In the genomic region with DNA sequence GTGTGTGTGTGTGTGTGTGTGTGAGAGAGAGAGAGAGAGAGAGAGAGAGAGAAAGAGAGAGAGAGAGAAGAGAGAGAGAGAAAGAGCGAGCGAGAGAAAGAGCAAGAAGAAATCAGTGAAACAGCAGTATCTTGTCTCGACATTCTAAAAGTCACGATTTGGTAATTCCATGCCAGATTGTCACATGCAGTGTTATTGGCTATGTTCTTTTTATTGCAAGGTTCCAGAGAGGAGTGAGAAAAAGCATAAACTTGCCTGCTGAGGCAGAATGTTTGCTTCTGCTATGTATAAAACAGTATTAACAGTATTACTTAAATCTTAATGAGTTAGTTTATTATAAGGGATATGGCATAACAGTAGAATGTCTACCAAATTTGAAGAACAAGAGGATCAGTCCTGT, we compare ENCODE assay signal across 8 mouse cellular contexts. TPM values are rescaled to one million over a fixed set of nuclear protein-coding genes. Genes with fewer than 3 reads are reported as not detected.
DNase-seq lines count a peak whose midpoint lies in the region; ATAC-seq and TF ChIP-seq lines count a peak whose summit lies in the region.

No protein-coding gene starts in this region.

- no peaks in the 10 kb centered on the region for H3K27me3 ChIP-seq in embryonic facial prominence, embryonic 12.5 days
- H3K27me3 ChIP-seq in intestine, postnatal 0 days (replicated peaks; ENCODE audit: control insufficient read depth, insufficient read depth, low read length): no peaks in the 10 kb centered on the region
- H3K27me3 ChIP-seq in neural tube, embryonic 15.5 days (replicated peaks): no peaks in the 10 kb centered on the region

- peak overlapping the region; percentile 10 for H3K4me3 ChIP-seq in lung, adult 2 months (replicated peaks; ENCODE audit: extremely low read depth, low read depth, low read length)
- H3K4me3 ChIP-seq in embryonic facial prominence, embryonic 12.5 days: peak overlapping the region; percentile 47
- peak overlapping the region; percentile 48 for H3K4me3 ChIP-seq in intestine, postnatal 0 days (ENCODE audit: low read depth, low read length)
- H3K4me3 ChIP-seq in neural tube, embryonic 15.5 days (replicated peaks): peak overlapping the region; percentile 47

- H3K9ac ChIP-seq in embryonic facial prominence, embryonic 12.5 days: peak overlapping the region; percentile 66
- peak overlapping the region; percentile 60 for H3K9ac ChIP-seq in intestine, postnatal 0 days (ENCODE audit: low read depth, low read length)
- 0 out of 2 replicates have a peak overlapping the region, but pooled peaks have one; percentile 62 for H3K9ac ChIP-seq in neural tube, embryonic 15.5 days (replicated peaks)

- no peak for TF ChIP-seq CTCF in lung, adult 2 months (IDR thresholded peaks at IDR 0.05; ENCODE audit: insufficient read depth, low read length)
- no peak for TF ChIP-seq CTCF in intestine, postnatal 0 days (IDR thresholded peaks at IDR 0.05; ENCODE audit: low read depth)

- ATAC-seq in embryonic facial prominence, embryonic 12.5 days (ENCODE audit: insufficient number of reproducible peaks, insufficient read depth, low FRiP score, low TSS enrichment): no peak
- no peak for ATAC-seq in intestine, postnatal 0 days
- ATAC-seq in neural tube, embryonic 15.5 days (ENCODE audit: low FRiP score): no peak
- ATAC-seq in monocyte, adult 5-6 weeks (replicated peaks; ENCODE audit: insufficient number of reproducible peaks, low FRiP score, low TSS enrichment, poor library complexity, severe bottlenecking): no peak

- no peak for DNase-seq in lung, adult 2 months
- DNase-seq in lung, postnatal 10 days: no peak
- no peak for DNase-seq in T-cell, adult 2 months (ENCODE audit: low spot score)
- DNase-seq in kidney, postnatal 4 days: no peak

- peak overlapping the region; percentile 65 for H3K4me2 ChIP-seq in embryonic facial prominence, embryonic 12.5 days (replicated peaks)
- peak overlapping the region; percentile 61 for H3K4me2 ChIP-seq in intestine, postnatal 0 days (replicated peaks; ENCODE audit: low read depth)
- H3K4me2 ChIP-seq in neural tube, embryonic 15.5 days: peak overlapping the region; percentile 78

- no peak for TF ChIP-seq POLR2A in lung, adult 2 months (IDR thresholded peaks at IDR 0.05; ENCODE audit: borderline replicate concordance, extremely low read depth, low read depth, low read length)

- H3K4me1 ChIP-seq in lung, adult 2 months (ENCODE audit: control insufficient read depth, insufficient read depth, low read length): peaks cover 6% of the 10 kb centered on the region
- peaks cover 10% of the 10 kb centered on the region; the same call in 1 of the 2 replicates for H3K4me1 ChIP-seq in embryonic facial prominence, embryonic 12.5 days
- 0 out of 2 replicates have a peak, but pooled peaks cover 3% of the 10 kb centered on the region for H3K4me1 ChIP-seq in intestine, postnatal 0 days (replicated peaks; ENCODE audit: control insufficient read depth, insufficient read depth, low read length)
- H3K4me1 ChIP-seq in neural tube, embryonic 15.5 days: peaks cover 21% of the 10 kb centered on the region

- H3K27ac ChIP-seq in embryonic facial prominence, embryonic 12.5 days: peak overlapping the region; percentile 98
- peak overlapping the region; percentile 95; the same call in 1 of the 2 replicates for H3K27ac ChIP-seq in intestine, postnatal 0 days (ENCODE audit: low read depth, low read length)
- H3K27ac ChIP-seq in neural tube, embryonic 15.5 days (replicated peaks): peak overlapping the region; percentile 93; the same call in 1 of the 2 replicates

- H3K36me3 ChIP-seq in embryonic facial prominence, embryonic 12.5 days: no peaks in the 10 kb centered on the region
- H3K36me3 ChIP-seq in intestine, postnatal 0 days (ENCODE audit: control insufficient read depth, insufficient read depth): no peaks in the 10 kb centered on the region
- no peaks in the 10 kb centered on the region for H3K36me3 ChIP-seq in neural tube, embryonic 15.5 days

- no peaks in the 10 kb centered on the region for H3K9me3 ChIP-seq in embryonic facial prominence, embryonic 12.5 days
- H3K9me3 ChIP-seq in intestine, postnatal 0 days (ENCODE audit: control insufficient read depth): no peaks in the 10 kb centered on the region
- no peaks in the 10 kb centered on the region for H3K9me3 ChIP-seq in neural tube, embryonic 15.5 days (replicated peaks)

- 28% methylated on average over 4 of the region's 4 CpGs for WGBS in lung, adult 2 months
- 48% methylated on average over 4 of the region's 4 CpGs for WGBS in embryonic facial prominence, embryonic 12.5 days
- WGBS in intestine, postnatal 0 days: 8% methylated on average over 4 of the region's 4 CpGs
- 30% methylated on average over 4 of the region's 4 CpGs for WGBS in neural tube, embryonic 15.5 days

RNA-seq across cellular contexts. Expression of gene Hist1h2bc, which starts 2.0 kb away (rescaled TPM):
- 142 and 182 TPM in 2 replicates for polyA plus RNA-seq in lung, adult 2 months (2012; rRNA removed)
- polyA plus RNA-seq in embryonic facial prominence, embryonic 12.5 days (2016; fragmentation: Nextera tagmentation; extraction: Ambion mirVana): 35.4 and 35.6 TPM in 2 replicates
- 211 and 224 TPM in 2 replicates for polyA plus RNA-seq in intestine, postnatal 0 days (2015; fragmentation: Nextera tagmentation; extraction: Ambion mirVana)
- 18.4 and 26.8 TPM in 2 replicates for polyA plus RNA-seq in neural tube, embryonic 15.5 days (2015; fragmentation: Nextera tagmentation; extraction: Ambion mirVana)
- 28.7 to 101 TPM (median 49.7 TPM) in 3 replicates for total RNA-seq in monocyte, adult 5-6 weeks (2017)

RNA-seq across cellular contexts. Expression of gene Hist1h2ac, which starts 2.2 kb away (rescaled TPM):
- polyA plus RNA-seq in lung, adult 2 months (2012; rRNA removed): 0.45 and 0.61 TPM in 2 replicates
- polyA plus RNA-seq in embryonic facial prominence, embryonic 12.5 days (2016; fragmentation: Nextera tagmentation; extraction: Ambion mirVana): 1.3 TPM in 2 replicates
- 0.46 TPM in 2 replicates for polyA plus RNA-seq in intestine, postnatal 0 days (2015; fragmentation: Nextera tagmentation; extraction: Ambion mirVana)
- polyA plus RNA-seq in neural tube, embryonic 15.5 days (2015; fragmentation: Nextera tagmentation; extraction: Ambion mirVana): 0.26 and 0.54 TPM in 2 replicates
- 5.0 to 8.9 TPM (median 8.3 TPM) in 3 replicates for total RNA-seq in monocyte, adult 5-6 weeks (2017)

RNA-seq across cellular contexts. Expression of gene Hist1h1t, which starts 9.6 kb away (rescaled TPM):
- not detected in 2 replicates for polyA plus RNA-seq in lung, adult 2 months (2012; rRNA removed)
- 0.24 and 0.25 TPM in 2 replicates for polyA plus RNA-seq in embryonic facial prominence, embryonic 12.5 days (2016; fragmentation: Nextera tagmentation; extraction: Ambion mirVana)
- polyA plus RNA-seq in intestine, postnatal 0 days (2015; fragmentation: Nextera tagmentation; extraction: Ambion mirVana): not detected in 2 replicates
- polyA plus RNA-seq in neural tube, embryonic 15.5 days (2015; fragmentation: Nextera tagmentation; extraction: Ambion mirVana): not detected in 2 replicates
- total RNA-seq in monocyte, adult 5-6 weeks (2017): not detected in 3 replicates

RNA-seq across cellular contexts. Expression of gene Hist1h4c, which starts 12.3 kb away (rescaled TPM):
- 6.3 and 6.8 TPM in 2 replicates for polyA plus RNA-seq in lung, adult 2 months (2012; rRNA removed)
- 10.5 and 13.6 TPM in 2 replicates for polyA plus RNA-seq in embryonic facial prominence, embryonic 12.5 days (2016; fragmentation: Nextera tagmentation; extraction: Ambion mirVana)
- 2.9 and 3.0 TPM in 2 replicates for polyA plus RNA-seq in intestine, postnatal 0 days (2015; fragmentation: Nextera tagmentation; extraction: Ambion mirVana)
- polyA plus RNA-seq in neural tube, embryonic 15.5 days (2015; fragmentation: Nextera tagmentation; extraction: Ambion mirVana): 2.7 and 2.8 TPM in 2 replicates
- 82.1 to 150 TPM (median 93.5 TPM) in 3 replicates for total RNA-seq in monocyte, adult 5-6 weeks (2017)

RNA-seq across cellular contexts. Expression of gene Hfe, which starts 24.7 kb away (rescaled TPM):
- polyA plus RNA-seq in lung, adult 2 months (2012; rRNA removed): 21.3 and 24.2 TPM in 2 replicates
- 3.2 and 3.5 TPM in 2 replicates for polyA plus RNA-seq in embryonic facial prominence, embryonic 12.5 days (2016; fragmentation: Nextera tagmentation; extraction: Ambion mirVana)
- polyA plus RNA-seq in intestine, postnatal 0 days (2015; fragmentation: Nextera tagmentation; extraction: Ambion mirVana): 12.5 TPM in 2 replicates
- polyA plus RNA-seq in neural tube, embryonic 15.5 days (2015; fragmentation: Nextera tagmentation; extraction: Ambion mirVana): 3.7 and 4.6 TPM in 2 replicates
- total RNA-seq in monocyte, adult 5-6 weeks (2017): 90.6 to 170 TPM (median 150 TPM) in 3 replicates
